Mouse (Mus musculus): ENCODE measurements around the gene Fermt3. TPM values are rescaled to one million over a fixed set of nuclear protein-coding genes. Genes with fewer than 3 reads are reported as not detected.

Fermt3 gene
- polyA plus RNA-seq, 1 experiment from 2014 or later: 8.0 TPM

- Histone ChIP-seq H3K4me2 (ENCODE audit: low read depth, low read length, severe bottlenecking) (peak overlapping the region; percentile 92), H3K36me3 (ENCODE audit: control insufficient read depth, insufficient read depth, low read length) (no peaks in the 10 kb centered on the region; the same call in 1 of the 2 replicates), H3K4me3 (ENCODE audit: low read depth, low read length) (peak overlapping the region; percentile 86), H3K27me3 (ENCODE audit: control insufficient read depth, insufficient read depth, low read length) (peaks cover 2% of the 10 kb centered on the region; the same call in 1 of the 2 replicates), H3K9me3 (ENCODE audit: control insufficient read depth, low read length) (no peaks in the 10 kb centered on the region), H3K4me1 (replicated peaks; ENCODE audit: control insufficient read depth, insufficient read depth, low read length) (peaks cover 27% of the 10 kb centered on the region), H3K9ac (ENCODE audit: low read length) (peak overlapping the region; percentile 94), H3K27ac (ENCODE audit: low read depth, low read length) (no peak overlapping the region)
- ATAC-seq (replicated peaks; ENCODE audit: low FRiP score) (no peak), DNase-seq (ENCODE audit: low spot score) (no peak)
- WGBS: 40% methylated on average over 12 of the region's 12 CpGs
These were observed 45.6 kb downstream of the Fermt3 start for GRCm38 (mm10) chr19:6973581-6974190.

DNA sequence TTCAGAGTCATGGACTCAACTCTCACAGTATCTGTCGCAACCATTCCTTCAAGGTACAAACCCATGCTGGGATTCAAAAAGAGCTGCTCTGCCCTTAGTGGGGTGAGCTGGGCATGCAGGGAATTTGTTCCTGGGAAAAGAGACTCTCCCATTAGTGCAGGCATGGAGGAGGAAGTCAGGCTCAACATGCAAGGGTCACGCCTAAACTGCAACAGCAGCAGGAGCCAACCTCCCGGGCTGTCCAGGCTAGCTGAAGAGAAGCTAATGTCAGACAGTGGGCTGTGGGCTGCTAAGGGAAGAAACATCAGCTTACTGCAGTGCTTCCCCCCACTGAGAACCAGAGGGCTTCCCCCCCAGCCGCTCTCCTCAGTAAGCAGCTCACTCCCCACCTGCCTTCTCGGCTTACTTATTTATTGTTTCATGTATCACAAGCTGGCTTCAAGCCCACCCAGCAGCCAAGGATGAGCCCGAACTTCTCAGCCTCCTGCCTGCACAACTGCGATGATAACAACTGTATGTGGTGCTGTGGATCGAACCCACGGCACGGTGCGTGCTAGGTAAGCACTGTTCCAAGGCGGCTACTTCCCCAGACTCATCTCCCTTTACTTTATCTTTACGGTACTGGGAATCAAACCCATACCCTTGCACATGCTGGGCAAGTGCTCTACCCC, 46.9 kb downstream of the Fermt3 start:
- WGBS: 88% methylated on average over 13 of the region's 13 CpGs
- H3K27ac ChIP-seq (ENCODE audit: low read depth, low read length): no peak overlapping the region
- H3K4me2 ChIP-seq (ENCODE audit: low read depth, low read length, severe bottlenecking): no peak overlapping the region
- H3K9ac ChIP-seq (ENCODE audit: low read length): no peak overlapping the region
- no peaks in the 10 kb centered on the region for H3K9me3 ChIP-seq (ENCODE audit: control insufficient read depth, low read length)
- H3K4me3 ChIP-seq (ENCODE audit: low read depth, low read length): no peak overlapping the region
- peaks cover 19% of the 10 kb centered on the region for H3K4me1 ChIP-seq (replicated peaks; ENCODE audit: control insufficient read depth, insufficient read depth, low read length)
- peaks cover 2% of the 10 kb centered on the region; the same call in 1 of the 2 replicates for H3K27me3 ChIP-seq (ENCODE audit: control insufficient read depth, insufficient read depth, low read length)
- no peak for ATAC-seq (replicated peaks; ENCODE audit: low FRiP score)
- no peak for DNase-seq (ENCODE audit: low spot score)
- H3K36me3 ChIP-seq (ENCODE audit: control insufficient read depth, insufficient read depth, low read length): no peaks in the 10 kb centered on the region; the same call in 1 of the 2 replicates

- Histone ChIP-seq H3K27me3 (ENCODE audit: control insufficient read depth, insufficient read depth, low read length) (peaks cover 2% of the 10 kb centered on the region; the same call in 1 of the 2 replicates), H3K4me1 (replicated peaks; ENCODE audit: control insufficient read depth, insufficient read depth, low read length) (peaks cover 15% of the 10 kb centered on the region), H3K9ac (ENCODE audit: low read length) (no peak overlapping the region), H3K4me3 (ENCODE audit: low read depth, low read length) (no peak overlapping the region), H3K4me2 (ENCODE audit: low read depth, low read length, severe bottlenecking) (no peak overlapping the region), H3K27ac (ENCODE audit: low read depth, low read length) (no peak overlapping the region; the same call in 1 of the 2 replicates), H3K36me3 (ENCODE audit: control insufficient read depth, insufficient read depth, low read length) (no peaks in the 10 kb centered on the region; the same call in 1 of the 2 replicates), H3K9me3 (ENCODE audit: control insufficient read depth, low read length) (no peaks in the 10 kb centered on the region)
- ATAC-seq (replicated peaks; ENCODE audit: low FRiP score) (no peak), DNase-seq (ENCODE audit: low spot score) (no peak)
- 44% methylated on average over 6 of the region's 6 CpGs for WGBS
These were observed 47.6 kb downstream of the Fermt3 start for GRCm38 (mm10) chr19:6971644-6972043.

DNA sequence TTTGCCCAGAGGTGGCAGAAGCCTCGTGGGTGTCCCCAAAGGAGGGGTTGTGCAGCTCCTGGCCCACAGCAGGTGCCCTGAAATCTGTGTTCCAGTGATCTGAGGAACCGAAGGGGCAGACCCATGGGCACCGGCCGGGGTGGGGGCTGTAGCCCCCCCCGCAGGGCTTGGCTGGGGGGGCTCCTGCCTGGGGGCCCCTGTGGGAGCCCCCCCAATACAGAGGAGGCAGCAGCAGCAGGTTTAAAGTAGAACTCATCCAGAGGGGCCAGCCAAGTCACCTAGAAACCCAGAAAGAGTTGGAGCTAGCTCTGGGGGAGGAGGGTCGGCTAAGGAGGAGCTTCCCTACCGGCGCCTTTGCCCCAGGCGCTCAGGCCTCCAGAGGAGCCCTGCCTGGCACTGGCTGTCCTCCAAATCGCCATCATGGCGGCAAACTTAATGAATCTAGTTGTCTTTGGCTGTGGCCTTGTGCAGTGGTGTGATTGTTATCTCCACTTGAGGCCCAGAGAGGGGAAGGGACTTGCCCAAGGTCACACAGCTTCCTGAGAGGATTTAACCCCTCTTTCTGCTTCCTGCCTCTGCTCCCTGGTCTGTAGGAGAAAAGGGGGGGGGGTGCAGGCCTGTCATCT, 48.7 kb downstream of the Fermt3 start:
- Histone ChIP-seq H3K9ac (ENCODE audit: low read length) (peak overlapping the region; percentile 12), H3K4me1 (replicated peaks; ENCODE audit: control insufficient read depth, insufficient read depth, low read length) (peaks cover 10% of the 10 kb centered on the region), H3K36me3 (ENCODE audit: control insufficient read depth, insufficient read depth, low read length) (no peaks in the 10 kb centered on the region), H3K4me2 (ENCODE audit: low read depth, low read length, severe bottlenecking) (peak overlapping the region; percentile 51), H3K9me3 (ENCODE audit: control insufficient read depth, low read length) (no peaks in the 10 kb centered on the region), H3K4me3 (ENCODE audit: low read depth, low read length) (no peak overlapping the region), H3K27me3 (ENCODE audit: control insufficient read depth, insufficient read depth, low read length) (peaks cover 2% of the 10 kb centered on the region; the same call in 1 of the 2 replicates), H3K27ac (ENCODE audit: low read depth, low read length) (no peak overlapping the region)
- DNase-seq (ENCODE audit: low spot score) (no peak), ATAC-seq (replicated peaks; ENCODE audit: low FRiP score) (no peak)
- 18% methylated on average over 11 of the region's 11 CpGs for WGBS

- H3K4me3 ChIP-seq (ENCODE audit: low read depth, low read length): peak overlapping the region; percentile 45
- H3K27ac ChIP-seq (ENCODE audit: low read depth, low read length): no peak overlapping the region
- 1% methylated on average over 54 of the region's 55 CpGs for WGBS
- peak overlapping the region; percentile 55 for H3K9ac ChIP-seq (ENCODE audit: low read length)
- DNase-seq (ENCODE audit: low spot score): peak; percentile 85
- peak overlapping the region; percentile 51 for H3K4me2 ChIP-seq (ENCODE audit: low read depth, low read length, severe bottlenecking)
- H3K4me1 ChIP-seq (replicated peaks; ENCODE audit: control insufficient read depth, insufficient read depth, low read length): peaks cover 10% of the 10 kb centered on the region
- H3K9me3 ChIP-seq (ENCODE audit: control insufficient read depth, low read length): no peaks in the 10 kb centered on the region
- peaks cover 2% of the 10 kb centered on the region; the same call in 1 of the 2 replicates for H3K27me3 ChIP-seq (ENCODE audit: control insufficient read depth, insufficient read depth, low read length)
- ATAC-seq (replicated peaks; ENCODE audit: low FRiP score): peak; percentile 57
- no peaks in the 10 kb centered on the region for H3K36me3 ChIP-seq (ENCODE audit: control insufficient read depth, insufficient read depth, low read length)
These were observed 49.4 kb downstream of the Fermt3 start for GRCm38 (mm10) chr19:6969665-6970381.

DNA sequence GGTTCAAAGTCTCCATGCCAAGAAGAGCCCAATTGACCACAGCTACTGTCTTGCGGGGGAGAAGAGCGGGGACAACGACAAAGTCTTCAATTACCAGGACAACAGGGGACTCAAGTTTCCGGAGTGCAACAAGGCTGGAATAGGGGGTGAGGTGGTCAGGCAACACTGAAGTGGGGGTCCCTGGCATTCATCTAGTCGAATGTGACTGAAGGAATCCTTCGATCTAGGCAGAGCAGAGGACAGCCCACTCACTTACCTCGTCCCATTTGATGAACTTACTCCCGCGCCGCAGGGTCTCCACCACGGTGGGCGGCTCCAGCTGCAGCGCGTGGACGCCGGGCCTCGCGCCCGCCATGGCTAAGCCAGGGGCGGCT, 50.0 kb downstream of the Fermt3 start:
- Histone ChIP-seq H3K4me3 (ENCODE audit: low read depth, low read length) (peak overlapping the region; percentile 45), H3K9ac (ENCODE audit: low read length) (peak overlapping the region; percentile 55), H3K4me1 (replicated peaks; ENCODE audit: control insufficient read depth, insufficient read depth, low read length) (peaks cover 10% of the 10 kb centered on the region), H3K9me3 (ENCODE audit: control insufficient read depth, low read length) (no peaks in the 10 kb centered on the region), H3K27ac (ENCODE audit: low read depth, low read length) (no peak overlapping the region), H3K4me2 (ENCODE audit: low read depth, low read length, severe bottlenecking) (peak overlapping the region; percentile 51), H3K27me3 (ENCODE audit: control insufficient read depth, insufficient read depth, low read length) (peaks cover 2% of the 10 kb centered on the region; the same call in 1 of the 2 replicates), H3K36me3 (ENCODE audit: control insufficient read depth, insufficient read depth, low read length) (no peaks in the 10 kb centered on the region)
- DNase-seq (ENCODE audit: low spot score) (no peak), ATAC-seq (replicated peaks; ENCODE audit: low FRiP score) (no peak; the same call in 1 of the 2 replicates)
- WGBS: 1% methylated on average over 20 of the region's 20 CpGs

GRCm38 (mm10) chr19:6968491-6969271, 50.6 kb downstream of the Fermt3 start:
- 14% methylated on average over 15 of the region's 15 CpGs for WGBS
- H3K9me3 ChIP-seq (ENCODE audit: control insufficient read depth, low read length): no peaks in the 10 kb centered on the region
- H3K9ac ChIP-seq (ENCODE audit: low read length): no peak overlapping the region
- H3K4me1 ChIP-seq (replicated peaks; ENCODE audit: control insufficient read depth, insufficient read depth, low read length): peaks cover 8% of the 10 kb centered on the region
- no peaks in the 10 kb centered on the region for H3K36me3 ChIP-seq (ENCODE audit: control insufficient read depth, insufficient read depth, low read length)
- ATAC-seq (replicated peaks; ENCODE audit: low FRiP score) (no peak), DNase-seq (ENCODE audit: low spot score) (no peak)
- H3K4me2 ChIP-seq (ENCODE audit: low read depth, low read length, severe bottlenecking): peak overlapping the region; percentile 51
- H3K4me3 ChIP-seq (ENCODE audit: low read depth, low read length): peak overlapping the region; percentile 45
- H3K27ac ChIP-seq (ENCODE audit: low read depth, low read length): no peak overlapping the region
- H3K27me3 ChIP-seq (ENCODE audit: control insufficient read depth, insufficient read depth, low read length): peaks cover 2% of the 10 kb centered on the region; the same call in 1 of the 2 replicates

Data from forebrain, embryonic 11.5 days (tissue).